Mouse (Mus musculus) midbrain, embryonic 10.5 days (tissue): Measurements from ENCODE around the gene Selplg. TPM values are rescaled to one million over a fixed set of nuclear protein-coding genes. Genes with fewer than 3 reads are reported as not detected.
"Not testable (repeated sequence)": the region's sequence is repeated elsewhere in the genome, so short reads cannot be mapped to it uniquely, and the experiment has no call there.

Experiments
- DNase-seq: peaks from one replicate; pipeline ENCODE4 v3.0.0-alpha.2; 2017; ENCODE audit warnings: low spot score
- H3K27ac ChIP-seq: fragments of 300-500 bp; sonication (generic); replicated peaks from 2 replicates; pipeline ENCODE4 v1.5.1; 2016; ENCODE audit warnings: mild to moderate bottlenecking
- H3K27me3 ChIP-seq: fragments of 300-500 bp; sonication (generic); 2 replicates; pipeline ENCODE4 v1.6.1; 2016; ENCODE audit warnings: low read depth, mild to moderate bottlenecking; ENCODE audit not compliant: poor library complexity, severe bottlenecking
- H3K36me3 ChIP-seq: fragments of 300-500 bp; sonication (generic); 2 replicates; pipeline ENCODE4 v1.6.1; 2016; ENCODE audit warnings: mild to moderate bottlenecking, moderate library complexity
- H3K4me1 ChIP-seq: fragments of 300-500 bp; sonication (generic); 2 replicates; pipeline ENCODE4 v1.6.1; 2016
- H3K4me3 ChIP-seq: fragments of 300-500 bp; sonication (generic); 2 replicates; pipeline ENCODE4 v1.5.1; 2016; ENCODE audit warnings: mild to moderate bottlenecking, moderate library complexity
- H3K9me3 ChIP-seq: fragments of 300-500 bp; sonication (generic); replicated peaks from 2 replicates; pipeline ENCODE4 v1.6.1; 2016; ENCODE audit warnings: mild to moderate bottlenecking
- WGBS: fragments of 180-500 bp; shearing (Covaris S2); methylation state at CpG from one replicate; pipeline ENCODE4 v1.1.7; 2016; 5-methylcytosine and 5-hydroxymethylcytosine counted together
- polyA plus RNA-seq: library from polyadenylated mRNA; unstranded; fragments of >200 nt; fragmentation: Nextera tagmentation; extraction: Ambion mirVana; gene quantifications from 2 replicates; pipeline ENCODE4 v1.2.1, GENCODE M21; 2016

Gene Selplg
- polyA plus RNA-seq, 1 experiment from 2014 or later, result 0.77 TPM

GRCm38 (mm10) chr5:113781254-113781653, 51.2 kb downstream of the Selplg start:
- Histone ChIP-seq H3K4me3 (no peak overlapping the region), H3K4me1 (peaks cover 7% of the 10 kb centered on the region), H3K27me3 (peaks cover 22% of the 10 kb centered on the region), H3K27ac (no peak overlapping the region), H3K36me3 (peaks cover 24% of the 10 kb centered on the region), H3K9me3 (peaks cover 6% of the 10 kb centered on the region; the same call in 1 of the 2 replicates)
- no peak for DNase-seq
- WGBS, result 86% methylated on average over 7 of the region's 7 CpGs

DNA sequence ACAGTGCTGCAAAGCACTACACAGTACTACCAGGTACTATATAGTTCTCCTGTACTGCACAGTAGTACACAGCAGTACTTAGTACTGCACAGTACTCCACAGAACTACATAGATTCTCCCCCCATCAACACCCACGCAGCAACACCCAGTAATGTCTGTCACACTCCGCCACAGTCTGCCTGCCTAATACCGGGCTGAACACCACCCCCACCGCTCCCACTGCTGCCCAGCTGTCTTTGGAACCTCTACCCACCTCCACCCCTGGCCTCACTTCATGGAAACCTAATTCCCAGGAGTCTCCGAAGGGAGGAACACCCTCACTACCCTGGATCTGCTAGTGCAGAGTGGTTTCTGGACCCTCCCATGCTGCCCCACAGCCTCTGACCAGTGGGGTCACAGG, 51.7 kb downstream of the Selplg start:
- no peak for DNase-seq
- peaks cover 6% of the 10 kb centered on the region; the same call in 1 of the 2 replicates for H3K9me3 ChIP-seq
- no peak overlapping the region for H3K27ac ChIP-seq
- H3K36me3 ChIP-seq, result peaks cover 29% of the 10 kb centered on the region
- H3K4me3 ChIP-seq, result no peak overlapping the region
- H3K4me1 ChIP-seq, result peaks cover 7% of the 10 kb centered on the region
- peaks cover 22% of the 10 kb centered on the region for H3K27me3 ChIP-seq
- WGBS, result 90% methylated on average over 5 of the region's 5 CpGs

GRCm38 (mm10) chr5:113780082-113780752, 52.2 kb downstream of the Selplg start:
- peaks cover 22% of the 10 kb centered on the region for H3K27me3 ChIP-seq
- peaks cover 34% of the 10 kb centered on the region for H3K36me3 ChIP-seq
- no peak overlapping the region for H3K4me3 ChIP-seq
- H3K4me1 ChIP-seq, result peaks cover 7% of the 10 kb centered on the region
- 94% methylated on average over 3 of the region's 3 CpGs for WGBS
- peaks cover 6% of the 10 kb centered on the region; the same call in 1 of the 2 replicates for H3K9me3 ChIP-seq
- no peak for DNase-seq
- no peak overlapping the region for H3K27ac ChIP-seq

GRCm38 (mm10) chr5:113779569-113779968, 52.9 kb downstream of the Selplg start:
- DNase-seq, result no peak
- Histone ChIP-seq H3K36me3 (peaks cover 41% of the 10 kb centered on the region), H3K4me3 (no peak overlapping the region), H3K27me3 (peaks cover 21% of the 10 kb centered on the region), H3K4me1 (peaks cover 7% of the 10 kb centered on the region), H3K27ac (no peak overlapping the region), H3K9me3 (peaks cover 6% of the 10 kb centered on the region; the same call in 1 of the 2 replicates)
- 80% methylated on average over 5 of the region's 5 CpGs for WGBS

- not testable (repeated sequence) for H3K4me3 ChIP-seq, H3K27ac ChIP-seq, H3K9me3 ChIP-seq, DNase-seq, H3K27me3 ChIP-seq
- WGBS, result 91% methylated on average over 8 of the region's 8 CpGs
- H3K36me3 ChIP-seq, result peaks cover 45% of the 10 kb centered on the region
- peaks cover 13% of the 10 kb centered on the region for H3K4me1 ChIP-seq
These were observed 54.7 kb downstream of the Selplg start for GRCm38 (mm10) chr5:113777728-113778127.

DNA sequence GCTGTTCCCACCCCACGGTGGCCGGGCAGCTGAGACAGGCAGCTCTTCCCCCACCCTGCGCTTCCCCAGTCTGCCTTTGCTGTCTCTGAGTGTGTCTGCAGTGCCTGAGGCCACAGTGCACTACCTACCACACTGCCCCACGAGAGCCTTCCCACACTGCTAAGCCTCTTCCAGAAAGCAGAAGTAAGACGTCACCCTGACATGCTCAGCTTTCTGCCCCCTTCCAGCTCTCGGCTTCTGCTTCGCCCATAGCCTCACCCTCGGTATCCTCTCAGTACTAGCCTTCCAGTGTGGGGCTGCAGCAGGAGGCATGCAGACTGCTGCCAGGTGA, 55.6 kb downstream of the Selplg start:
- no peak overlapping the region for H3K4me3 ChIP-seq
- peaks cover 45% of the 10 kb centered on the region for H3K36me3 ChIP-seq
- 87% methylated on average over 8 of the region's 8 CpGs for WGBS
- H3K4me1 ChIP-seq, result peaks cover 16% of the 10 kb centered on the region
- peaks cover 6% of the 10 kb centered on the region; the same call in 1 of the 2 replicates for H3K9me3 ChIP-seq
- no peak for DNase-seq
- H3K27ac ChIP-seq, result no peak overlapping the region
- H3K27me3 ChIP-seq, result no peaks in the 10 kb centered on the region

DNA sequence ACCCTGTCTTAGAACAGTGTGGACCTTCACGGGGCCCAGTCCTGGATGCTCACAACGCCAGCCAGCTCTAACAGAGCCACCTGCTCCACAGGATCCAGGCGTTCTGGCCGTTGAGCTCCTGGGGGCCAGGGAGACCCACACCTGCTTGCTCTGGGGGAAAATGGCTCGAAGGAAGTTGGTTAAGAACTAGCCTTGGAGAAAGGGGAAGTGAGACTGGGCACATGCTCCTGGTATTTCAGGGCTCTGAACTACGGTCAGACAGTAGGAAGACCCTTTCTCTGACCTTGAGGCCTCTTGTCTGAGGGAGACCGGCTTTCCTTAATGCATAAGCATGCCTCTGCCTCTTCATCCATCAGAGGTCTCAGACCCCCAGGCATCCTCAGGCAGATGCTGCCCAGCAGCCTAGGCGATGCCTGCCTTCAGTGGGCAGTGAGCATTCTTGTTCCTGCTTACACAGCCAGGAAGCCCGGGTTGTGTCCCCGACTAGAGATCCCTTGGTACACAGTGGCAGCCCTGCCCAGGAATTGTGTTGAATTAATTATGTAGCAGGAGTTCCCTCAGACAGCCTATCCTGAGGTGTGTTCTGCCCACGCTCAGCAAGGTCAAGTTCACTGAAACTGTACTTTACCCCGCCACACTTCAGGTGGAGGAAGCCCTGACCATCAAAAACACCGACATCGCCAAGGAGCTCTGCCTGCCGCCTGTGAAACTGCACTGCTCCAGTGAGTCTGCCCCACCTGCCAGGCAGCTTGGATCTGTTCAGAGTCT, 56.1 kb downstream of the Selplg start:
- DNase-seq, result no peak
- WGBS, result 92% methylated on average over 15 of the region's 15 CpGs
- Histone ChIP-seq H3K27me3 (no peaks in the 10 kb centered on the region), H3K4me3 (no peak overlapping the region), H3K27ac (no peak overlapping the region), H3K9me3 (peaks cover 6% of the 10 kb centered on the region; the same call in 1 of the 2 replicates), H3K4me1 (peaks cover 17% of the 10 kb centered on the region), H3K36me3 (peaks cover 45% of the 10 kb centered on the region)

DNA sequence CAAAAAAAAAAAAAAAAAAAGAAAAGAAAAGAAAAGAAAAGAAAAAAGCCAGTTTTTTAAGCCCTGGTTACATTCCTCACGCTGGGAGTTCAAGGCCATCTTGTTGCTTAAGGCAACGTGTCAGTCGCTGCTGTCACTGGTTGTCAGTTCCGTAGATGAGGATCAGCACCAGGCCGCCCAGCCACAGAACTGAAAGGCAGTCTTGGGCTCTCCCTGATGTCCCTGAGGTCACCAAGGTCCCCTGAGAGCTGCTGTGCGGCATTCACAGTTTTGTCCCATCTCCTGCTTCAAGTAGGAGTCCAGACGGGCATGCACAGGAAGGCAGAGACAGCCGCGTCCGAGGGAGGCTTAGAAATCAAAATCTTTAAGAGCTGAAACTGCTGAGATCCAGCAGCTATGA, 56.9 kb downstream of the Selplg start:
- peaks cover 45% of the 10 kb centered on the region for H3K36me3 ChIP-seq
- peaks cover 6% of the 10 kb centered on the region; the same call in 1 of the 2 replicates for H3K9me3 ChIP-seq
- WGBS, result 89% methylated on average over 10 of the region's 10 CpGs
- H3K4me1 ChIP-seq, result peaks cover 18% of the 10 kb centered on the region
- H3K27me3 ChIP-seq, result no peaks in the 10 kb centered on the region
- H3K4me3 ChIP-seq, result no peak overlapping the region
- no peak for DNase-seq
- no peak overlapping the region for H3K27ac ChIP-seq

GRCm38 (mm10) chr5:113773664-113774063, 58.8 kb downstream of the Selplg start:
- peaks cover 54% of the 10 kb centered on the region for H3K36me3 ChIP-seq
- no peak overlapping the region for H3K27ac ChIP-seq
- H3K4me1 ChIP-seq, result peaks cover 38% of the 10 kb centered on the region
- peak; percentile 80 for DNase-seq
- peak overlapping the region; percentile 84 for H3K4me3 ChIP-seq
- 4% methylated on average over 7 of the region's 7 CpGs for WGBS
- H3K27me3 ChIP-seq, result no peaks in the 10 kb centered on the region
- no peaks in the 10 kb centered on the region for H3K9me3 ChIP-seq

DNA sequence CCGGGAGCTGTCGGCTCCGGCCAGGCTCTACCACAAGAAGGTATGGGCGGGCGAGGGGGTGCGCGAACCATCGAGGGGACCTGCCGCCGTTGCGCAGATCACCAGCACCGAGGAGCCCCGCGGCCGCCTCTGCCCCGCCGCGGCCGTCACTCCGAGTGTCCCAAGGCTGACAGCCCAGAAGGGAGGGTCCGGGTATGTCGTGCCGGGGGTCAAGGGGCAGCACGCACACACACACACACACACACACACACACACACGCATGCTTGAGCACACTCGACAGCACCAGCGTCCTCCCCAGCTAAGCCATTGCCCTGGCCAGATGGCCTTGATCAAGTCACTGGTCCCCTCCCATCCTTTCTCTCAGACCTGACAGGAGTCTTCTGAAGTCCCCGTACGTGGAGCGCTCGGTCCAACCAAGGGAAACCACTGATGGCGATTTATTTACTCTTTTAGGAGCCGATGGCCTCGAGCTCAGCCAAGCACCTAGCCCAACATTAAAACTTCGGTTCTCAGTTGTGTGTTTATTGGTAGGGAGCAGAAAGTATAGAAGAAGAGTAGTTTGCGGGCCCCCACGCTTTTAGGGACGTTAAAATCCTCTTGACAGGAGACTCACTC, 59.4 kb downstream of the Selplg start:
- peak overlapping the region; percentile 99 for H3K27ac ChIP-seq
- H3K27me3 ChIP-seq, result no peaks in the 10 kb centered on the region
- no peaks in the 10 kb centered on the region for H3K9me3 ChIP-seq
- WGBS, result 3% methylated on average over 37 of the region's 38 CpGs
- DNase-seq, result no peak
- H3K36me3 ChIP-seq, result peaks cover 55% of the 10 kb centered on the region
- peak overlapping the region; percentile 84 for H3K4me3 ChIP-seq
- H3K4me1 ChIP-seq, result peaks cover 39% of the 10 kb centered on the region

- Histone ChIP-seq H3K36me3 (peaks cover 56% of the 10 kb centered on the region), H3K4me3 (peak within 1 kb of the TSS; percentile 84), H3K4me1 (peaks cover 39% of the 10 kb centered on the region), H3K9me3 (no peaks in the 10 kb centered on the region), H3K27ac (peak within 1 kb of the TSS; percentile 99), H3K27me3 (no peaks in the 10 kb centered on the region)
- DNase-seq, result peak; percentile 93
- WGBS, result under 1% methylated on average over 49 of the region's 49 CpGs
These were observed 60.0 kb downstream of the Selplg start, which contains the start of the genes Sart3 and Iscu for GRCm38 (mm10) chr5:113772450-113772895. TSS of gene Sart3 (minus strand) at chr5:113772510. TSS of gene Iscu (plus strand) at chr5:113772748.

DNA sequence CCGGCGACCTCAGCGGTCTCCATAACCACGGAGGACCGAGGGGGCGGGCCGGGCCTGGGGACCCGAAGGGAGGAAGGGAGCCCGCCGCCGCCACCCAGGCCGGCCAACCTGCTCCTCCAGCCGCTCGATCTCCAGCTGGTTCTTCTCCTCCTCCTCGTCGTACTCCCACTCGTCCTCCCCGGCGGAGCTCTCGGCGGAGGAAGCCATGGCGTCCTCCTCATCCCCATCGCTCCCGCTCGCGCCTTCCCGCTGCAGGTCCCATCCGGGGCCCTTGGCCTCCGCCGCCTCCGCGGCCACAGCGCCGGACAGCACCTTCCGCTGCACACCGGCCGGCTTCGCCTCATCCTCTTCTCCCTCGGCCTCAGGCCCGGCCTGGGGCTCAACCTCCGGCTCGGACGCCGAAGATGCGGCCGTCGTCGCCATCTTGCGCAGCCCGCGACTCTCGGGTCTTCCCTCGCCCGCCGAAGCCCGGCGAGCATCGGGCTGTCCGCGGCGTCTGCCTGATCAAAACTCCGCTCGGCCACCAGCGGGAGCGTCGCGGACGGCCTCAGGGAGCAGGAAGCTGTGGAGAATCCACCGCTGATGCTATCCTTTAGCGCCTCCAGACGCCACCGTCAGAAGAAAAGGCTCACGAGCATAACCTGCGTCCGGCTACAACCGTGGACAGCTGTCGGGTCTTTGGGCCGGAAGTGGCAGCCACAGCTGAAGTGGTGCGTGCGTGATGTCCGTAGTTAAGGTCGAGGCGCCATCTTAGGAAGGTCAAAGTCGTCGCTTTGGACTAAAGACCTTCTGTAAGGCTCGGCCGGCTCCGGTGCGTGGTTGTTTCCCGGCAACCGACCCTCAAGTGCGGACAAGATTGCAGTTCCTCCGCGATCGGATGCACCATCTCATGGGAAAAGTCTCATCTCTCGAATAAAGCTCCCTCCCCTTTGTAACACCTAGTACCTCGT, 61.0 kb downstream of the Selplg start:
- H3K27ac ChIP-seq, result peak overlapping the region; percentile 99
- under 1% methylated on average over 97 of the region's 97 CpGs for WGBS
- no peaks in the 10 kb centered on the region for H3K27me3 ChIP-seq
- peaks cover 57% of the 10 kb centered on the region for H3K36me3 ChIP-seq
- H3K9me3 ChIP-seq, result no peaks in the 10 kb centered on the region
- peak; percentile 88 for DNase-seq
- peaks cover 39% of the 10 kb centered on the region for H3K4me1 ChIP-seq
- peak overlapping the region; percentile 84 for H3K4me3 ChIP-seq
